Mouse (Mus musculus) spleen, adult 10 weeks (tissue): Measurements from ENCODE around the gene Nxph1. TPM values are rescaled to one million over a fixed set of nuclear protein-coding genes. Genes with fewer than 3 reads are reported as not detected.

Source experiments
- polyA plus RNA-seq: library from polyadenylated mRNA; stranded (reverse); fragments of 350-450 nt; fragmentation: Illumina TruSeq; extraction: RNeasy Lipid Tissue Mini Kit (QIAGEN cat#74804); gene quantifications from one replicate; pipeline ENCODE4 v1.2.3, GENCODE M21; 2015; ENCODE audit warnings: low replicate concordance; ENCODE audit not compliant: insufficient read depth

Gene Nxph1
- 0.19 TPM for polyA plus RNA-seq

DNA sequence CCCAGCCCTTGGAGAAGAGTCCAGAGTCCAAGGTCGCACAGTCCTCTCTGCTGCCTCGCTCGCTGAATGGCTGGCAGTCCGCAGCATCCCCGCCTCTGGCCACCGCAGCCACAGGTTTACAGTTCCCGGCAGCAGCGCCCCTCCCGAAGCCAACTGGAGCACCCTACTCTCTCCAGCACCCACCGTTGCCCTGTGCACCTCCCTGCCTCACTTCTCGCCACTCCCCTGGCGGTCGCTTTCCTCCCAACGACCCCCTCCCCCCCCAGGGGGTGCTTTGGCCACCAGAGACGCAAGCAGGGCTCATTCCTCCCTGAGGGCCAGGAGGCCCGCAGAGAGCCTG lies at the start of gene Nxph1:
Gene Nxph1, plus strand, starts transcription at position 301 of the 340 bp plus-strand sequence.

Other genes with a start within 250 kb of the Nxph1 start
- gene Ica1, start 169.9 kb upstream of the Nxph1 start, polyA plus RNA-seq, result 6.2 TPM